Mouse (Mus musculus): ENCODE measurements at regions not wholly inside any gene's neighbourhood (a gene's known extent, or its start where the extent isn't known, plus 50 kb on each side); places are given as distances from the start of the nearest gene placed in this dataset.

GRCm38 (mm10) chr12:31173512-31173911 lies 67.1 kb upstream of the Gm6993 start:
- DNase-seq (ENCODE audit: low read depth): no peak

GRCm38 (mm10) chr12:31179536-31179935 lies 61.0 kb upstream of the Gm6993 start:
- DNase-seq (ENCODE audit: low read depth): no peak

- no peak for DNase-seq (ENCODE audit: low read depth)
These were observed 56.9 kb upstream of the Gm6993 start for GRCm38 (mm10) chr12:31183632-31184031.

- DNase-seq (ENCODE audit: low read depth): no peak
These were observed 56.2 kb upstream of the Gm6993 start for GRCm38 (mm10) chr12:31184217-31184975.

GRCm38 (mm10) chr12:31185177-31185932 lies 55.2 kb upstream of the Gm6993 start:
- no peak for DNase-seq (ENCODE audit: low read depth)

GRCm38 (mm10) chr12:31185933-31186845 lies 54.4 kb upstream of the Gm6993 start:
- DNase-seq (ENCODE audit: low read depth): no peak

GRCm38 (mm10) chr12:31188011-31188576 lies 52.5 kb upstream of the Gm6993 start:
- no peak for DNase-seq (ENCODE audit: low read depth)

GRCm38 (mm10) chr12:31190265-31190664 lies 50.3 kb upstream of the Gm6993 start:
- DNase-seq (ENCODE audit: low read depth): no peak

Data from c-Kit-positive CD71-negative TER-119-negative erythroid progenitor cells, embryonic 14.5 days (primary cell).